Mouse (Mus musculus): ENCODE measurements around the gene Deup1. TPM values are rescaled to one million over a fixed set of nuclear protein-coding genes. Genes with fewer than 3 reads are reported as not detected.

Gene Deup1
- polyA plus RNA-seq, 1 experiment from 2014 or later: 0.26 TPM

DNA sequence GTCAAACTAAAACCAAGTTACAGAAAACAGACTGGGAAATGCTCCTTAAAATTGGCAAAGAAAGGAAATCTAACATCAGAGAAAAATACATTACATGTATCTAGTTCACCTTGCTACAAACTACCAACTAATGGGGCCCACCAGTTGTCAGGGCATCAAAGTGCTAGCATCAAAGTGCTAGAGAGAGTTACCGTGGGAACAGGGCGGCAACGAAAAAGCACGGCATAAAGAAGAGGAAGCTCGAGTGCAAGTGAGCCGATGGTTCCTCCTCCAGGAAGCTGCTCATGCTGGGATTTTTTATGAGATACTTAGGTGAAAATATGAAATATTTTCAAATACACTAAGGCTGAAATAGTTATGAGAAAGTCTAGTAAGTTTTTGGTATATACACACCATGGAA is 47.6 kb downstream of the Deup1 start:
- H3K9ac ChIP-seq (ENCODE audit: low read length): no peak overlapping the region
- no peak overlapping the region for H3K27ac ChIP-seq (ENCODE audit: low read depth)
- no peak overlapping the region for H3K4me3 ChIP-seq (ENCODE audit: low read depth, low read length)
- H3K36me3 ChIP-seq (ENCODE audit: control insufficient read depth, insufficient read depth, low read length): no peaks in the 10 kb centered on the region
- H3K4me1 ChIP-seq (replicated peaks; ENCODE audit: control insufficient read depth, insufficient read depth, low read length): no peaks in the 10 kb centered on the region
- no peaks in the 10 kb centered on the region for H3K27me3 ChIP-seq (replicated peaks; ENCODE audit: control insufficient read depth, insufficient read depth, low read length)
- H3K9me3 ChIP-seq (ENCODE audit: control insufficient read depth, low read length): no peaks in the 10 kb centered on the region
- 44% methylated on average over 6 of the region's 6 CpGs for WGBS
- ATAC-seq (replicated peaks; ENCODE audit: low FRiP score, low TSS enrichment, low read depth): no peak
- peak; percentile 38 for DNase-seq (ENCODE audit: low spot score)
- H3K4me2 ChIP-seq (ENCODE audit: low read length): no peak overlapping the region

DNA sequence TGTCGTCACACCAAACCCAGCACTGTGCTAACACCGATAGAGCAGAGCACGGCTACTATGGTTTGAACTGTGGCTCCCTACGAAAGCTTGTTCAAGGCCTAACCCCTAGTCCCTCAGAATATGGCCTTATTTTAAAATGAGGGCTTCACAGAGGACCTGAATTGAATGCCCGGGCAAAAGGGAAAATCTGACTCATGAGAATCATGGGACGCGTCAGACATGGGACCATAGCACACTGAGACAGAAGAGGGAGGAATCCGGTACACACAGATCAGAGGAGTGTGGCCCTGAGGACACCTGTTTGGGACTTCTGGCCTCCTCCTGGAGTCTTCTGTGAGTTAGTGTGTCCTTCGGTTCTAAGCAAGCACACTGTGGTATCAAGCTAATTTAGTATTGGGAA is 48.8 kb downstream of the Deup1 start:
- 89% methylated on average over 9 of the region's 9 CpGs for WGBS
- ATAC-seq (replicated peaks; ENCODE audit: low FRiP score, low TSS enrichment, low read depth): no peak

DNA sequence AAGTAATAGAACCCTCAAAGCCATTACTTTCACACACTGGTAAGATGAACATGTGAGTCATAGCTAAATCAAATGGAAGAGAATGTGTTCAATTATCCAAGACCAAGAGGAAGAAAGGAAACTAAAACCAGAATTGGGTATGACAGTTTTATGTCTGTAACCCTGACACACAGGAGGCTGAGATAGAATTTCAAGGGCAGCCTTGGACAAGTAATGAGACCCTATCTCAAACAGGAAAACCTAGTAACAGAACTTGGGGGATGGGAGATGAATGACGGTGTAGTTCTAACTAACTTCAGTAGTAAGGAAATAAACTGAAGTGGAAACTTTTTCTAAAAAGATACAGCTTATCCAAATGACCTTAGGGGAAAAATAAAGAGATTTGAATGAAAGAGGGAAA is 49.3 kb downstream of the Deup1 start:
- Histone ChIP-seq H3K9me3 (ENCODE audit: control insufficient read depth, low read length) (no peaks in the 10 kb centered on the region), H3K4me2 (ENCODE audit: low read length) (no peak overlapping the region), H3K27me3 (replicated peaks; ENCODE audit: control insufficient read depth, insufficient read depth, low read length) (no peaks in the 10 kb centered on the region), H3K27ac (ENCODE audit: low read depth) (no peak overlapping the region), H3K36me3 (ENCODE audit: control insufficient read depth, insufficient read depth, low read length) (no peaks in the 10 kb centered on the region), H3K4me3 (ENCODE audit: low read depth, low read length) (no peak overlapping the region), H3K9ac (ENCODE audit: low read length) (no peak overlapping the region), H3K4me1 (replicated peaks; ENCODE audit: control insufficient read depth, insufficient read depth, low read length) (no peaks in the 10 kb centered on the region)
- WGBS: 63% methylated on average over 1 of the region's 1 CpGs
- DNase-seq (ENCODE audit: low spot score): no peak
- ATAC-seq (replicated peaks; ENCODE audit: low FRiP score, low TSS enrichment, low read depth): no peak

More for the DNA sequence above, 48.8 kb downstream of the Deup1 start:
- Histone ChIP-seq H3K9ac (ENCODE audit: low read length) (no peak overlapping the region), H3K27me3 (replicated peaks; ENCODE audit: control insufficient read depth, insufficient read depth, low read length) (no peaks in the 10 kb centered on the region), H3K9me3 (ENCODE audit: control insufficient read depth, low read length) (no peaks in the 10 kb centered on the region), H3K36me3 (ENCODE audit: control insufficient read depth, insufficient read depth, low read length) (no peaks in the 10 kb centered on the region), H3K4me2 (ENCODE audit: low read length) (no peak overlapping the region), H3K27ac (ENCODE audit: low read depth) (no peak overlapping the region), H3K4me3 (ENCODE audit: low read depth, low read length) (no peak overlapping the region), H3K4me1 (replicated peaks; ENCODE audit: control insufficient read depth, insufficient read depth, low read length) (no peaks in the 10 kb centered on the region)
- peak; percentile 1 for DNase-seq (ENCODE audit: low spot score)

DNA sequence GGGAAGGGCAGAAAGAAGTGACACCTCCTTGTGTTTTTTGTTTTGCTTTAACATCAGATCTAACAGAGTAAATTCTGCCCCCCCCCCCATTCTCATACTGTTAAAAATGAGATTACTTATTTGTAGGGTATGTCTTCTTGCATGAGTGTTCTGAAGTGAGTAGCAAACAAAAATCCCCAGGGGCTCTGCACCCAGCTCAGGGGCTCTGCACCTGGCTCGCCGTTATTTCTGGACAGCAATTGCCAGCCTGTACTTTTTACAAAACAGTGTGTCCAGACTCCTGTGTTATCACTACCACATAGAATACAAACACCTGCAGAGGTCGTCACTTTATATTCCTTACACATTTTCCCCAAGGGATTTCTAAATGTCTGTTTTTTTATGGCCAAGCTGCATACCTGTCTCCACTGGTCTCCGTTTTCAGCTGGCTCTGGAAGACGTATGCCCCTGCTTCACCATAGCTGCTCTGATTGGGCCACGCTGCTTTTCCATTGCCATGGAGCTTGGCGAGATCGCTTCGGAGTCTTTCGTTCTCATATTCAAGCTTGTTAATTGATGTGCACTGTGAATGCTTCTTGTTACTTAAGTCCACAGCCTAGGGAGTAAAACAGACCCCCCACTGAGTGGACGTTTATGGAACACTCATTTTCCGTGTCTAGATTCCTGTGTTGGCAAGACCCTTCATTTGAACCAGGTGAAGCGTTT is 52.8 kb downstream of the Deup1 start:
- Histone ChIP-seq H3K27me3 (replicated peaks; ENCODE audit: control insufficient read depth, insufficient read depth, low read length) (no peaks in the 10 kb centered on the region), H3K4me1 (replicated peaks; ENCODE audit: control insufficient read depth, insufficient read depth, low read length) (no peaks in the 10 kb centered on the region), H3K4me3 (ENCODE audit: low read depth, low read length) (no peak overlapping the region), H3K4me2 (ENCODE audit: low read length) (no peak overlapping the region), H3K9me3 (ENCODE audit: control insufficient read depth, low read length) (no peaks in the 10 kb centered on the region), H3K9ac (ENCODE audit: low read length) (no peak overlapping the region), H3K36me3 (ENCODE audit: control insufficient read depth, insufficient read depth, low read length) (no peaks in the 10 kb centered on the region), H3K27ac (ENCODE audit: low read depth) (no peak overlapping the region)
- 74% methylated on average over 13 of the region's 13 CpGs for WGBS
- DNase-seq (ENCODE audit: low spot score) (no peak), ATAC-seq (replicated peaks; ENCODE audit: low FRiP score, low TSS enrichment, low read depth) (no peak)

DNA sequence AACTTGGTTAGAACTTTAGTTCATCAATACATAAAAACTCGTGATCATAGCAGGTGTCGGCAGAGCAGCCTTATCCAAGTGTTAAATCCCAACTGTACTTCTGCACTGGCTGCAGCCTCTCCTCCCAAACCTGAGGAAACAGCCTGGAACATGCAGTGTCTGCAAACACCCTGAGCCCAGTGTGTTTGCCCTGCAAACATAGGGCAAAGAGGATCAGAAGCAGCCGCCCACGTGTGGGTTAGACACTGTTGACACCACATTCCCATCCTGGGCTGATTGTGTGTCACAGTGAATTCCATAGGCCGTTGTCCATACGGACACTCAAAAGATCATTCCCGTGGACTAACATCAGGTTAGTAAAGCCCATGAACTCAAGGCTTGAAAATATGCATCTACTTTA is 65.4 kb downstream of the Deup1 start:
- Histone ChIP-seq H3K27me3 (replicated peaks; ENCODE audit: control insufficient read depth, insufficient read depth, low read length) (no peaks in the 10 kb centered on the region), H3K9ac (ENCODE audit: low read length) (no peak overlapping the region), H3K27ac (ENCODE audit: low read depth) (no peak overlapping the region), H3K36me3 (ENCODE audit: control insufficient read depth, insufficient read depth, low read length) (no peaks in the 10 kb centered on the region), H3K9me3 (ENCODE audit: control insufficient read depth, low read length) (no peaks in the 10 kb centered on the region), H3K4me1 (replicated peaks; ENCODE audit: control insufficient read depth, insufficient read depth, low read length) (no peaks in the 10 kb centered on the region), H3K4me2 (ENCODE audit: low read length) (no peak overlapping the region), H3K4me3 (ENCODE audit: low read depth, low read length) (no peak overlapping the region)
- ATAC-seq (replicated peaks; ENCODE audit: low FRiP score, low TSS enrichment, low read depth): no peak
- no peak for DNase-seq (ENCODE audit: low spot score)
- WGBS: 73% methylated on average over 7 of the region's 7 CpGs

DNA sequence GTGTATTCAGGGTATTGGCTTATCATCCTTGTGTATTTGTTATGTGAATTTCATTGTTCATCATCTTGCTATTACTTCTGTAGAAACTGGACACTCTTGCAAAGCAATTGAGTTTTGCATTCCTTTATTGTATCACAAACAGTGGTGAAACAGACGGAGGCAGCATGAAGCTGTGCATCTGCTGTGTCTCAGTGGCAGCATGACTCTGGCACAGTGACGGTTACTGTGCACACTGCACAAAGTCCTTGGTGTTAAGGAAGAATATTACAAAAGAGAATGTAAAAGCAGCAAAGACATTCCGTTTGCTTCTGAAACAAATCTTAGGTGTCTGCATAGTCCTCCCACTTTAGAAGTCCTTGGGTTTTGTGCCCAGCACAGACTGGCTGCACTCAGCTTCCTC is 67.3 kb downstream of the Deup1 start:
- 62% methylated on average over 3 of the region's 3 CpGs for WGBS
- Histone ChIP-seq H3K4me3 (ENCODE audit: low read depth, low read length) (no peak overlapping the region), H3K9me3 (ENCODE audit: control insufficient read depth, low read length) (no peaks in the 10 kb centered on the region), H3K36me3 (ENCODE audit: control insufficient read depth, insufficient read depth, low read length) (no peaks in the 10 kb centered on the region), H3K4me1 (replicated peaks; ENCODE audit: control insufficient read depth, insufficient read depth, low read length) (no peaks in the 10 kb centered on the region), H3K27me3 (replicated peaks; ENCODE audit: control insufficient read depth, insufficient read depth, low read length) (no peaks in the 10 kb centered on the region), H3K4me2 (ENCODE audit: low read length) (no peak overlapping the region), H3K9ac (ENCODE audit: low read length) (no peak overlapping the region), H3K27ac (ENCODE audit: low read depth) (no peak overlapping the region)
- no peak for ATAC-seq (replicated peaks; ENCODE audit: low FRiP score, low TSS enrichment, low read depth)
- DNase-seq (ENCODE audit: low spot score): no peak

DNA sequence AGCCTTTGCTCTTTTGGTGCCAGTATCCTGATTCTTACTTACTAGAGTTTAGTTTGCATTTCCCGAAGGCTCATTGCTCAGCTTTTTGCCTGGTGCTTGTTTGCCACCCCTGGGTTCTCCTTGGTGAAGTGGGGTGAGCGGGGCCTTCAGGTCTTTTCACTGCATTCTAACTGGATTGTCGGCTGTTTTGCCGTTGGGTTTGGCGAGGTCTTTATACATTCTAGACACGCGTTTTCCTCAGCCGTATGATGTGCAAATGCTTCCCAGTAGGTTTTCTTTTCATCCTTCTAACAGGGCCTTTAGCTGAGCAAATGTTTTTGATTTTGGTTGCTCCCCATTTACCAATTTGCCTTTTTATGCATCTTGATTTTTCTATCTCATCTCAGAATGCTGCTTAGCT is 74.4 kb downstream of the Deup1 start:
- WGBS: 90% methylated on average over 8 of the region's 8 CpGs
- DNase-seq (ENCODE audit: low spot score) (no peak), ATAC-seq (replicated peaks; ENCODE audit: low FRiP score, low TSS enrichment, low read depth) (no peak)
- no peaks in the 10 kb centered on the region for H3K27me3 ChIP-seq (replicated peaks; ENCODE audit: control insufficient read depth, insufficient read depth, low read length)
- H3K4me3 ChIP-seq (ENCODE audit: low read depth, low read length): no peak overlapping the region
- no peak overlapping the region for H3K4me2 ChIP-seq (ENCODE audit: low read length)
- H3K36me3 ChIP-seq (ENCODE audit: control insufficient read depth, insufficient read depth, low read length): no peaks in the 10 kb centered on the region
- no peak overlapping the region for H3K27ac ChIP-seq (ENCODE audit: low read depth)
- H3K4me1 ChIP-seq (replicated peaks; ENCODE audit: control insufficient read depth, insufficient read depth, low read length): no peaks in the 10 kb centered on the region; the same call in 1 of the 2 replicates
- H3K9ac ChIP-seq (ENCODE audit: low read length): no peak overlapping the region
- H3K9me3 ChIP-seq (ENCODE audit: control insufficient read depth, low read length): no peaks in the 10 kb centered on the region

DNA sequence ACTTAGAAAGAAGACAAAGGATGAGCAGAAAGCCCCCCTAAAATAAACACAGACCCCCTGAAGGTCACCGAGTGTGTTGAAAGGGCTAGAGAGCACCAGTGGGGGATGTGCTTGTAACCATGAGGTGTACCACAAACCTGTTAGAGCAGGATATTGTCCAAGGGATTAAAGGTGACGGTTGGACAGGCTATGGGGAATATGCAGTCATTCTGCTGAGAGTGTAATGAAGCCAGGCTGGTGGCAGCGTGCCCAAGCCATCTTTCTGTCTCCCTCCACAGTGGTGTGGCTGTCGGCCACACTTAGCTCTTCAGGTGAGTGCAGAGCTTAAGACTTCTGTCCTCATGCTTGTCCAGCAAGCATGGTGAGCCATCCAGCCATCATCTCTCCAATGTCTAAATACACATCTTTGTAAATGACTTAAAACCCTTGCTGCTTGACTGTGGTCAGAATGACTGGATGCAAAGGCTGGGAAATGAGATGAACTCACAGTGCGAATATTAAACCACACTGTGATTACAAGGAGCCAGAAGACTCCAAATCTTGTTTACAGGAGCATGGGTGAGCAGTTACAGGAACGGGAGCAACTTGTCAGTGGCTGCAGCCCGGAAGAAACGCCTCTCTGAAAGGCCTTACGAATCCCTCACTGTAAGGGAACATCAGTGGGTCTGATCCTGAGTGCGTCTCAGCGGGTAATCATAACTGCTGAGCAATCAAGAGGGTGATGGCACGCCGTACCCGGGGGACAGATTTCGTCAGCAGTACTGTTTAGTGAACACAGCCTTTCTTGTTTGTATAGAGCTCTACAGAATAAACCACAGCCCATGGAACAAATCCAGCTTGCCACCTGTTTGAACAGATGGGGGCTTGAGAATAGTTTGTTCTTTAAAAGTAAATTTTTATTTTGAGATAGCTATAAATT is 75.5 kb downstream of the Deup1 start:
- Histone ChIP-seq H3K36me3 (ENCODE audit: control insufficient read depth, insufficient read depth, low read length) (no peaks in the 10 kb centered on the region), H3K9ac (ENCODE audit: low read length) (no peak overlapping the region), H3K4me1 (replicated peaks; ENCODE audit: control insufficient read depth, insufficient read depth, low read length) (no peaks in the 10 kb centered on the region; the same call in 1 of the 2 replicates), H3K4me2 (ENCODE audit: low read length) (no peak overlapping the region), H3K27me3 (replicated peaks; ENCODE audit: control insufficient read depth, insufficient read depth, low read length) (no peaks in the 10 kb centered on the region), H3K27ac (ENCODE audit: low read depth) (no peak overlapping the region), H3K4me3 (ENCODE audit: low read depth, low read length) (no peak overlapping the region), H3K9me3 (ENCODE audit: control insufficient read depth, low read length) (no peaks in the 10 kb centered on the region)
- WGBS: 50% methylated on average over 15 of the region's 15 CpGs
- ATAC-seq (replicated peaks; ENCODE audit: low FRiP score, low TSS enrichment, low read depth) (no peak), DNase-seq (ENCODE audit: low spot score) (no peak)
